Mouse (Mus musculus): ENCODE measurements around the gene Slc25a26. TPM values are rescaled to one million over a fixed set of nuclear protein-coding genes. Genes with fewer than 3 reads are reported as not detected.

Gene Slc25a26
- polyA plus RNA-seq, 1 experiment from 2014 or later, result 7.3 TPM

DNA sequence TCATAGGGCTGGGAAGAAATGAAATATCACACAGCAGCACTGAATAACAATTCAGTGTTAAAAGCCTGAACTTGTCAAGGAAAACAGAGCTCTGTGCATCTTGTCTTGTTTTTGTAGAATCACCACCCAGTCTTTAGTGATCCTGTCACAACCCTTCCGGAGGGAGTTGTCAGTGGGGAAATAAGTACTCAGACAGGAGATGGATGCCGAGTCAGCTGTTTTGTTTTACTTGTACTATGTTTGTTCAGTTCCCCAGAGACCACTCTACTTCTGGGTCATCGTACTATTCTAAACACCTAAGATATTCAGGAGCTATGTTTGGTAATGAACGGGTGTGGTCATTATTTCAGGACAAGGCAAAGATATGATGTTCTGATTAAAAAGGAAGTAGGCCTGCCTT lies 88.2 kb downstream of the Slc25a26 start:
- H3K4me2 ChIP-seq (ENCODE audit: low read length), result no peak overlapping the region
- 74% methylated on average over 4 of the region's 4 CpGs for WGBS
- no peak overlapping the region for H3K9ac ChIP-seq (ENCODE audit: low read length)
- no peak overlapping the region for H3K4me3 ChIP-seq (ENCODE audit: low read depth, low read length)
- H3K36me3 ChIP-seq (ENCODE audit: control insufficient read depth, insufficient read depth, low read length), result no peaks in the 10 kb centered on the region
- ATAC-seq (replicated peaks; ENCODE audit: low FRiP score, low TSS enrichment, low read depth), result no peak
- no peak for DNase-seq (ENCODE audit: low spot score)
- H3K9me3 ChIP-seq (ENCODE audit: control insufficient read depth, low read length), result no peaks in the 10 kb centered on the region
- H3K27ac ChIP-seq (ENCODE audit: low read depth), result no peak overlapping the region
- H3K4me1 ChIP-seq (replicated peaks; ENCODE audit: control insufficient read depth, insufficient read depth, low read length), result peaks cover 10% of the 10 kb centered on the region
- H3K27me3 ChIP-seq (replicated peaks; ENCODE audit: control insufficient read depth, insufficient read depth, low read length), result no peaks in the 10 kb centered on the region

DNA sequence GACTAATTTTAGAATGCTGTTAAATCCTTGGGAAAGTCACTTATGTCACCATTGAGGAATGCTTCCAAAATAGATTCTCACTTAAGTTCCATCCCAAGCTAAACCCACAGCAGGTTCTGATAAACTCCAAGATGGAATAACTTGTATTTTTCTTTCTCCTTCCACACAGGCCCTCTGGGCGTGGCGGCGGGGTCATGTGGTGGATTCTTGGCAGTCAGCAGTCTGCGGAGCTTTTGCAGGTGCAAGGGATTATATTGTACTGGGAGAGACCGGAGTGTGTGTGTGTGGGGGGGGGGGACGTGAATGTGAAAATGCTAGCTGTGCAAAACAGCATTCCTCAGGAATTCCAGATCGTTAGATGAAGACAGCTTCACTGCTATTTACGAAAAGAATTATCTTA lies 92.1 kb downstream of the Slc25a26 start:
- Histone ChIP-seq H3K4me3 (ENCODE audit: low read depth, low read length) (no peak overlapping the region), H3K27ac (ENCODE audit: low read depth) (no peak overlapping the region), H3K4me1 (replicated peaks; ENCODE audit: control insufficient read depth, insufficient read depth, low read length) (peaks cover 13% of the 10 kb centered on the region), H3K27me3 (replicated peaks; ENCODE audit: control insufficient read depth, insufficient read depth, low read length) (no peaks in the 10 kb centered on the region), H3K9me3 (ENCODE audit: control insufficient read depth, low read length) (no peaks in the 10 kb centered on the region), H3K36me3 (ENCODE audit: control insufficient read depth, insufficient read depth, low read length) (no peaks in the 10 kb centered on the region), H3K9ac (ENCODE audit: low read length) (no peak overlapping the region), H3K4me2 (ENCODE audit: low read length) (peak overlapping the region; percentile 18; the same call in 1 of the 2 replicates)
- 9% methylated on average over 8 of the region's 8 CpGs for WGBS
- DNase-seq (ENCODE audit: low spot score) (peak; percentile 65), ATAC-seq (replicated peaks; ENCODE audit: low FRiP score, low TSS enrichment, low read depth) (peak; percentile 57; the same call in 1 of the 2 replicates)

DNA sequence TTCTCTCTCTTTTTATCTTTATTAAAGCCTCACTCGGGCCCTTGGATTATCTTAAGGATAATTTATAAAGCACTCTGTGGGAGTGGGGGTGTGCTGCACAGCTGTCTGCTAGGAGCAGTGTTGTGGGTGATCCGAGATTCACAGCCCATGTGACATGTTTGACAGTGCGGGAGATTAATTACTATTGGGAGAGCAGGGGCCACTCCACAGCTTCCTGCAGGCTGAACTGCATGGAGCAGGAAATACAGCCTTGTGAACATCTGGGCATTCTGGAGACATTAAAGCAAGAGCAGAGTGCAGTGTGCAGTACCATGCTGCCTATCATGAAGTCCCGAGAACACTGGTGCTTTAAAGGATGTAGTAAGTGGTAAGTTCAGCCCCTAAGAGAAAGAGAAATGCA lies 92.6 kb downstream of the Slc25a26 start:
- peak overlapping the region; percentile 18; the same call in 1 of the 2 replicates for H3K4me2 ChIP-seq (ENCODE audit: low read length)

DNA sequence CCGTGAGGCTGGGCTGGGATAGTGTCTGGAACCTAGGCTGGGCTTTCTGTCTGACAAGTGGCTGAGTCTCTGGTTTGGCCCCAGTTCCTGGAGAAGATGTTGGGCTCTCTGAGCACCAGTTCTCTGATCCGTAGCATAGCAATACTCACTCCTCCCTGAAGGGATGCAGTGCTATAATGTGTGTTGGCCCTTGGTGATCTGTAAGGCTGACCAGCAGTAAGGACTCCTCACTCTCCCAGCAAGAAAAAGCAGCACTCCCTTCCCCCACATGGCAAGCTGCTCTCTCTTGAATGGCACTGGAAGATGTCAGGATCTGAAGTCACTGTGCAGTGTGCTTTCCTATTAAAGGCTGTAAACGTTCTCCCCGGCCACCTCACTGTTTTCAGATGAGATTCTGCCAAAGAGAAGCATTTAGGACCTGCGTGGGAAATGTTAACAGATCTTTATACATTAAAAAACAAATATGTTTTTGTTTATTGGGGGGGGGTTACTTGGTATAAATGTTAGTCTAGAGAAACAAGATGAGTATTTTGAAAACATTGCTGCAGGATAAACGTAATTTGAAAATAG lies 94.0 kb downstream of the Slc25a26 start:
- peak; percentile 47 for DNase-seq (ENCODE audit: low spot score)
- H3K4me1 ChIP-seq (replicated peaks; ENCODE audit: control insufficient read depth, insufficient read depth, low read length), result peaks cover 13% of the 10 kb centered on the region
- no peak overlapping the region for H3K9ac ChIP-seq (ENCODE audit: low read length)
- WGBS, result 56% methylated on average over 6 of the region's 6 CpGs
- no peak overlapping the region for H3K27ac ChIP-seq (ENCODE audit: low read depth)
- ATAC-seq (replicated peaks; ENCODE audit: low FRiP score, low TSS enrichment, low read depth), result no peak
- no peaks in the 10 kb centered on the region for H3K9me3 ChIP-seq (ENCODE audit: control insufficient read depth, low read length)
- H3K4me2 ChIP-seq (ENCODE audit: low read length), result no peak overlapping the region
- no peaks in the 10 kb centered on the region for H3K36me3 ChIP-seq (ENCODE audit: control insufficient read depth, insufficient read depth, low read length)
- no peaks in the 10 kb centered on the region for H3K27me3 ChIP-seq (replicated peaks; ENCODE audit: control insufficient read depth, insufficient read depth, low read length)
- H3K4me3 ChIP-seq (ENCODE audit: low read depth, low read length), result no peak overlapping the region

More for the DNA sequence above, 92.6 kb downstream of the Slc25a26 start:
- H3K9ac ChIP-seq (ENCODE audit: low read length), result no peak overlapping the region
- ATAC-seq (replicated peaks; ENCODE audit: low FRiP score, low TSS enrichment, low read depth) (peak; percentile 74), DNase-seq (ENCODE audit: low spot score) (peak; percentile 55)
- H3K27me3 ChIP-seq (replicated peaks; ENCODE audit: control insufficient read depth, insufficient read depth, low read length), result no peaks in the 10 kb centered on the region
- H3K36me3 ChIP-seq (ENCODE audit: control insufficient read depth, insufficient read depth, low read length), result no peaks in the 10 kb centered on the region
- WGBS, result 8% methylated on average over 4 of the region's 4 CpGs
- H3K27ac ChIP-seq (ENCODE audit: low read depth), result no peak overlapping the region
- no peaks in the 10 kb centered on the region for H3K9me3 ChIP-seq (ENCODE audit: control insufficient read depth, low read length)
- no peak overlapping the region for H3K4me3 ChIP-seq (ENCODE audit: low read depth, low read length)
- peaks cover 13% of the 10 kb centered on the region for H3K4me1 ChIP-seq (replicated peaks; ENCODE audit: control insufficient read depth, insufficient read depth, low read length)

DNA sequence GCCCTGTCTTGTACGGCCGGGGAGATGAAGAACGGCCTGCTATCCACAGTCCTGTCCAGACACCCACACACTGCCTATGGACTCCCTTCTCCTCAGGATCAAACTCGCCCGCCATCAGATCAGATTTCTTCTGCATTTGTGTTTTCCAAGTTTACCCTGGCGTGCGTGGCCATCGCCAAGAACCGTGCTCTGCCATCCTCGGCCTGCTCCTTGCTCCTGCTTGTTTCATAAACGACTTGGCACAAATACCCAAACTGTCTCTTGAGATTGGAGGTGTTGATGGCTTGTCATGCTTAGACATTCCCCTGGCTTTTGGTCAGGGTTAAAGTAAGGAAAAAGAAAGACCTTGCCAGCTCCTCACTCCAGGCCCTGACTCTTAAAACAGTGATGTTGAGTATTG lies 94.6 kb downstream of the Slc25a26 start:
- Histone ChIP-seq H3K9ac (ENCODE audit: low read length) (no peak overlapping the region), H3K4me2 (ENCODE audit: low read length) (no peak overlapping the region), H3K9me3 (ENCODE audit: control insufficient read depth, low read length) (no peaks in the 10 kb centered on the region), H3K4me3 (ENCODE audit: low read depth, low read length) (no peak overlapping the region), H3K4me1 (replicated peaks; ENCODE audit: control insufficient read depth, insufficient read depth, low read length) (peaks cover 13% of the 10 kb centered on the region), H3K27ac (ENCODE audit: low read depth) (no peak overlapping the region), H3K36me3 (ENCODE audit: control insufficient read depth, insufficient read depth, low read length) (no peaks in the 10 kb centered on the region; the same call in 1 of the 2 replicates), H3K27me3 (replicated peaks; ENCODE audit: control insufficient read depth, insufficient read depth, low read length) (no peaks in the 10 kb centered on the region)
- ATAC-seq (replicated peaks; ENCODE audit: low FRiP score, low TSS enrichment, low read depth) (no peak), DNase-seq (ENCODE audit: low spot score) (peak; percentile 50)
- WGBS, result 77% methylated on average over 11 of the region's 11 CpGs

DNA sequence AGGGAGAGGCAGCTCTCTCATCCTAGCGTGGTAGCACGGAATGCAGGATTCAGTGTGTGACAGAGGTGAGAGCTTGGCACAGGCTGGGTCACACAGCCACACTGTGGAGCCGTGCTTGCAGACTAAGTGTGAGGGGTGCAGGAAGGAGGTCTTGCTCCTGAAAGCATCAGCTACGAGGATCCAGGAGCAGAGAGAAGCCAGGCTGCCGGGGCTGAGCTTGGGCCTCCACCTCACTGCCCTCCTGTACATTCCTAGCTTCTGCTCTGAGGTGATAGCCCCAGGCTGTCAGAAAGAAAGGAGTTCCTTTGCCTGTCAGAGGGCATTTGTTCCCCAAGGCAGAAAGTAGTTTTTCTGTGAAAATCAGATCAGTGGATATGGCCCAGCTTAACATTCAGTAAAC lies 95.1 kb downstream of the Slc25a26 start:
- DNase-seq (ENCODE audit: low spot score) (no peak), ATAC-seq (replicated peaks; ENCODE audit: low FRiP score, low TSS enrichment, low read depth) (no peak)
- WGBS, result 63% methylated on average over 5 of the region's 5 CpGs

DNA sequence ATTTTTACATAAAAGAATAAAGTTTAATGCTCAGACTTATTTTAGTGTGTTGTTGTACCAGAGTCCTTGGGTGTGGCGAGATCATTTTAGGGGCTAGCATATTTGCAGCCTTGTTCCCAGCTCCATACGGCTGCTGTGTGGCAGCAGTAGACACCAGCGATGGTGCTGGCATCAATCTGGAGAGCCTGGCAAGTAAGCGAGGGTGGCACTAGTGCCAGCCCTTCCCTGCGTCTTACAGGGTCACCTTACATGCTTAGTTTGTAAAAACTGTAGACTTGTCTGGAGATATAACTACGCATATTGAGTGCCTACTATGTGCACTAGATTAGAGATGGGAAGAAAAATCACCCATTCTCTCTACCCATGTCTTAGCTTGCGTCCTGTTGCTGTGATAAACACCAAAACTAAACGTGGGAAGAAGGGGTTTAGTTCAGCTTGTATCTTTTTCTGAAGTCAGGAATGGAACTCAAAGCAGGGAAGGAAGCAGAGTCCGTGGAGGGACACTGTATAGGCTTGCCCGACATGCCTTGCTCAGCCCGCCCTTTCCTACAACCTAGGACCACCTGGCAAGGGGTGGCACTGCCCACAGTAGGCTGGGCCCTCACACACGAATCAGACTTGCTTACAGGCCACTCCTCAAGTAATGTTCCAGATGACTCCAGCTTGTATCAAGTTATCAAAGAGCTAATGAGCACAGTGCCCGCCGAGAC lies 96.1 kb downstream of the Slc25a26 start:
- Histone ChIP-seq H3K27ac (ENCODE audit: low read depth) (no peak overlapping the region), H3K27me3 (replicated peaks; ENCODE audit: control insufficient read depth, insufficient read depth, low read length) (no peaks in the 10 kb centered on the region), H3K9me3 (ENCODE audit: control insufficient read depth, low read length) (no peaks in the 10 kb centered on the region), H3K36me3 (ENCODE audit: control insufficient read depth, insufficient read depth, low read length) (peaks cover 7% of the 10 kb centered on the region), H3K4me2 (ENCODE audit: low read length) (no peak overlapping the region), H3K4me3 (ENCODE audit: low read depth, low read length) (no peak overlapping the region), H3K9ac (ENCODE audit: low read length) (no peak overlapping the region), H3K4me1 (replicated peaks; ENCODE audit: control insufficient read depth, insufficient read depth, low read length) (peaks cover 13% of the 10 kb centered on the region)
- DNase-seq (ENCODE audit: low spot score) (no peak), ATAC-seq (replicated peaks; ENCODE audit: low FRiP score, low TSS enrichment, low read depth) (no peak)
- WGBS, result 88% methylated on average over 14 of the region's 14 CpGs

More for the DNA sequence above, 95.1 kb downstream of the Slc25a26 start:
- no peak overlapping the region for H3K27ac ChIP-seq (ENCODE audit: low read depth)
- H3K9ac ChIP-seq (ENCODE audit: low read length), result no peak overlapping the region
- H3K4me3 ChIP-seq (ENCODE audit: low read depth, low read length), result no peak overlapping the region
- peaks cover 13% of the 10 kb centered on the region for H3K4me1 ChIP-seq (replicated peaks; ENCODE audit: control insufficient read depth, insufficient read depth, low read length)
- H3K4me2 ChIP-seq (ENCODE audit: low read length), result no peak overlapping the region
- H3K9me3 ChIP-seq (ENCODE audit: control insufficient read depth, low read length), result no peaks in the 10 kb centered on the region
- no peaks in the 10 kb centered on the region for H3K27me3 ChIP-seq (replicated peaks; ENCODE audit: control insufficient read depth, insufficient read depth, low read length)
- peaks cover under 1% of the 10 kb centered on the region; the same call in 1 of the 2 replicates for H3K36me3 ChIP-seq (ENCODE audit: control insufficient read depth, insufficient read depth, low read length)

DNA sequence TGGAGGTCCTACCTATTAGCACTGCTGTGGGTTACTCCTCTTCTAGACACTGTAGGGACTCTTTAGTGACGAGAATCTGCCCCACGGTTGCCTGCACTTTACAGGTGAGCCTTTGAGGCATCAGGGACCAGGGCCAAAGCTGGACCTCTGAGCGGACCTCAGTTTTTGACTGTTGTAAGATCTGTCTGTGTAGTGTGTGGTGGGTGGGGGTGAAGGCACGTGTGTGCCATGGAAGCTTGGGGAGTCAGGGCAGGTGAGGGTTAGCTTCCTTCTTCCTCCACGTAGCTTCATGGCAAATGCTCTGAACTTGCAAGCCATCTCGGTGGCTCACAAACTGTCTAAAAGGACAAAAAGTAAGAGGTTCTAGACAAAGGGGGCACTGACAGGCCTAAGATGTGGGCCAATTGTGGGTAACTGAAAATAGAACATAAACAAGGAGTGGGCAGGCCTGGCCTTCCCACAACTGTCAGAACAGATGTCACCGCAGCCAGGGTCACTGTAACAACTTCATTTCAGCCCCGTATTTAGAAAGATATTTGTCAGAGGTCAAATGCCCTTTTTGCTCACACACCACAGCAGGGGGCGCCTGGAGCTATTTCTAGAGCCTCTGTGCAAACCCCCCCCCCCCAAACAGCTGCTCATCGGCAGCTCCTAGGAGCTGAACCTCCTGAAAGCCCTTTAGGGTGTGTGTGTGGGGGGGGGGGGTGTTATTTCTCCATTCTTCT lies 96.8 kb downstream of the Slc25a26 start:
- Histone ChIP-seq H3K9me3 (ENCODE audit: control insufficient read depth, low read length) (no peaks in the 10 kb centered on the region), H3K9ac (ENCODE audit: low read length) (no peak overlapping the region), H3K27ac (ENCODE audit: low read depth) (no peak overlapping the region), H3K36me3 (ENCODE audit: control insufficient read depth, insufficient read depth, low read length) (peaks cover 12% of the 10 kb centered on the region), H3K4me3 (ENCODE audit: low read depth, low read length) (no peak overlapping the region), H3K4me2 (ENCODE audit: low read length) (no peak overlapping the region), H3K27me3 (replicated peaks; ENCODE audit: control insufficient read depth, insufficient read depth, low read length) (no peaks in the 10 kb centered on the region), H3K4me1 (replicated peaks; ENCODE audit: control insufficient read depth, insufficient read depth, low read length) (peaks cover 13% of the 10 kb centered on the region)
- DNase-seq (ENCODE audit: low spot score) (no peak), ATAC-seq (replicated peaks; ENCODE audit: low FRiP score, low TSS enrichment, low read depth) (no peak)
- WGBS, result 67% methylated on average over 10 of the region's 10 CpGs

All from intestine, embryonic 14.5 days (tissue).